Mouse (Mus musculus) small intestine, adult 2 months (tissue): ENCODE measurements around the gene Bri3bp. TPM values are rescaled to one million over a fixed set of nuclear protein-coding genes. Genes with fewer than 3 reads are reported as not detected.

ENCODE experiments used
- H3K27ac ChIP-seq: fragments of 200-500 bp; 2 replicates; pipeline ENCODE4 v1.5.1; 2012; ENCODE audit warnings: low read depth, low read length, control low read depth, inconsistent platforms; ENCODE audit not compliant: insufficient read depth
- H3K27me3 ChIP-seq: fragments of 200-500 bp; 2 replicates; pipeline ENCODE4 v1.6.1; 2012; ENCODE audit warnings: mild to moderate bottlenecking, moderate library complexity, low read length, inconsistent platforms; ENCODE audit not compliant: control insufficient read depth, insufficient read depth
- H3K36me3 ChIP-seq: fragments of 200-500 bp; 2 replicates; pipeline ENCODE4 v1.6.1; 2012; ENCODE audit warnings: mild to moderate bottlenecking, low read length, control low read depth, inconsistent platforms; ENCODE audit not compliant: control insufficient read depth, insufficient read depth
- H3K4me1 ChIP-seq: fragments of 200-500 bp; 2 replicates; pipeline ENCODE4 v1.6.1; 2012; ENCODE audit warnings: low read length, inconsistent platforms, mixed read lengths; ENCODE audit not compliant: control insufficient read depth, insufficient read depth, insufficient read length
- H3K4me3 ChIP-seq: fragments of 200-500 bp; 2 replicates; pipeline ENCODE4 v1.5.1; 2012; ENCODE audit warnings: low read depth, mild to moderate bottlenecking, control low read depth, inconsistent platforms, low read length, moderate library complexity
- CTCF ChIP-seq: fragments of 200-500 bp; IDR thresholded peaks from 2 replicates; pipeline ENCODE4 v1.5.1; 2012; ENCODE audit warnings: low read depth, mild to moderate bottlenecking, control low read depth, inconsistent platforms, low read length, moderate library complexity, mixed read lengths; ENCODE audit not compliant: insufficient replicate concordance, insufficient read length; ENCODE audit errors: extremely low read depth
- POLR2A ChIP-seq: fragments of 200-500 bp; IDR thresholded peaks from 2 replicates; pipeline ENCODE4 v1.6.1; 2012; ENCODE audit warnings: low read depth, mild to moderate bottlenecking, control low read depth, inconsistent platforms, low read length, moderate library complexity
- WGBS: fragments of 180-500 bp; shearing (Covaris S2); methylation state at CpG from one replicate; pipeline ENCODE4 v1.1.7; 2018; 5-methylcytosine and 5-hydroxymethylcytosine counted together
- polyA plus RNA-seq: library from polyadenylated mRNA; depleted of rRNA; stranded (reverse); fragments of >200 nt; gene quantifications from 2 replicates; pipeline ENCODE4 v1.2.3, GENCODE M21; 2012

The Bri3bp gene
- polyA plus RNA-seq, 1 experiment = 33.5 TPM

DNA sequence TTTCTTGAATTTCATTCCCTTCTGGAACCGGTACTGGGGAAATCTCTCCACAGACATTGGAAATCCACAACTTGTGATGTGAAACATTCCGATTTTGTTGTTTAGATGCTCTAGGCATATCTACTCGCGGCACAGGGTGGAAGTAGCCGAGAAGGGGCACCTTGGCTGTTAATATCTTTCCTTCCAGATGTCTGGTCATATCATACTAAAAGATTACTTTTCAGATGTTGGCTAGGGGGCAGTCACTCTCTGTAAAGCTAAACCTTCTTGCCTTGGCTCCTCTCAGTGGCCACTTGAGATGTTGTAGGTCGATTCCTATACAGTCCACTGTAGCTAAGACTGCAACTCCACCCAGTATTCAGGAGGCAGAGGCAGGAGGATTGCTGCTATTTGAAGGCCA, 14.7 kb downstream of the Bri3bp start:
- H3K4me1 ChIP-seq = 0 out of 2 replicates have a peak, but pooled peaks cover 3% of the 10 kb centered on the region
- H3K36me3 ChIP-seq = peaks cover 22% of the 10 kb centered on the region
- H3K27me3 ChIP-seq = no peaks in the 10 kb centered on the region
- TF ChIP-seq CTCF (no peak), POLR2A (no peak)
- no peak overlapping the region for H3K27ac ChIP-seq
- WGBS = 90% methylated on average over 6 of the region's 6 CpGs
- H3K4me3 ChIP-seq = no peak overlapping the region

DNA sequence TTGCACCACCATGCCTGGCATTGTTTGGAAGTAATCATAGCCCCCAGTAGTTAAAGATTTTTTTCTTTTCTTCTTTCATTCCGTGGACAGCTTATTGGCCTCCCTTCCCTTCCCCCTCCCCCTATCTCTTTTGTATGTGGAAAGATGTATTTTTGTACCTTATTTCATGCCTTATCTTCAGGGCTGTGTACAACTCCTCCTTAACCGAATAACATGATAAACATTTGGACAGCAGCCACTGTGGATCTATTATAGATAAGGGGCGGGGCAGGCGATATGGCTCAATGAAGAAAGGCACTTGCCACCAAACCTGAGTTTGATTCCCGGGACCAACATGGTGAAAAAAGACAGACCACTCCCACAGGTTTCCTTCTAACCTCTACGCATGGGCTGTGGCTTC, 16.2 kb downstream of the Bri3bp start:
- 35% methylated on average over 6 of the region's 6 CpGs for WGBS
- Histone ChIP-seq H3K4me1 (0 out of 2 replicates have a peak, but pooled peaks cover 3% of the 10 kb centered on the region), H3K36me3 (peaks cover 20% of the 10 kb centered on the region), H3K4me3 (no peak overlapping the region), H3K27me3 (no peaks in the 10 kb centered on the region), H3K27ac (no peak overlapping the region)
- TF ChIP-seq POLR2A (no peak), CTCF (no peak)

DNA sequence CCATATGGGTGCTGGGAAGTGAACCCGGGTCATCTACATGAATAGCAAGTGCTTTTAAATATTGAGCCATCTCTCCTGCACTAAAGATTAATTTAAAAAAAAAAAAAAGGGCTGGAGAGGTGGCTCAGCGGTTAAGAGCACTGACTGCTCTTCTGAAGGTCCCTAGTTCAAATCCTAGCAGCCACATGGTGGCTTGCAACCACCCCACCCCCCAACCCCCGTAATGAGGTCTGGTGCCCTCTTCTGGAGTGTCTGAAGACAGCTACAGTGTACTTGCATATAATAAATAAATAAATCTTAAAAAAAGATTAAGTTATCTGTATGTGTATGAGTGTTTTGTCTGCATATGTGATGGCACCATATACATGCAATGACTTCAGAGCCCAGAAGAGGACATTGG, 19.2 kb downstream of the Bri3bp start:
- no peak overlapping the region for H3K4me3 ChIP-seq
- H3K27ac ChIP-seq = no peak overlapping the region
- whole genome bisulfite sequencing = 63% methylated on average over 3 of the region's 3 CpGs
- H3K27me3 ChIP-seq = no peaks in the 10 kb centered on the region
- peaks cover 5% of the 10 kb centered on the region for H3K36me3 ChIP-seq
- peaks cover 6% of the 10 kb centered on the region; the same call in 1 of the 2 replicates for H3K4me1 ChIP-seq
- no peak for TF ChIP-seq CTCF

DNA sequence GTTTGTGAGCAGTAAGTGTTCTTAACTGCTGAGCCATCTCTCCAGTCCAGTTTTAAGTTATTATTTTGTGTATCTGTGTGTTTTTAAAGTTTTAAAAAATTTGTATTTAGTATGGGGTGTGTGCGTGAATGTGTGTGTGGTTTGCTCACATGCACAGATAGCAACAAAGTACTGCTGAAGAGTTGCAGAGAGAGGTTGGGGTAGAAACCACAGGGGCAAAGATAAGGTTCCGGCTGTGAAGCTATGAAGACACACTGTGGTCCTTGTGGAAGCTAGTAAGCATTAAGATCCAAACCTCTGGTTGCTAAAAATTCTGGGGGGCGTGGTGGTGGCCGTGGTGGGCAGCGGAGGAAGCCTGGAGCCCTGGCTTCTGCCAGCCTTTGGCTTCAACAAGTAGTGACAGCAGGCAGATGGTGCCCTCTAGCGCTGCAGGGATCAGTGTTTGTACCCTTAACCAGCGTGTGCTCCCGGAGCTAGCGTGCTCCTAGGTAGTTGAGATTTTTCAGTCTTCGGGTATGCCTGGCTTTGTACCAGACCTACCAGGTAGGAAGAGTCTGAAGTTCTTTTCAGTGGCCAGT, 20.6 kb downstream of the Bri3bp start:
- no peaks in the 10 kb centered on the region for H3K36me3 ChIP-seq
- peak; percentile 64 for TF ChIP-seq CTCF
- no peak for TF ChIP-seq POLR2A
- WGBS = 34% methylated on average over 10 of the region's 10 CpGs
- H3K27ac ChIP-seq = no peak overlapping the region
- H3K27me3 ChIP-seq = no peaks in the 10 kb centered on the region
- peaks cover 10% of the 10 kb centered on the region; the same call in 1 of the 2 replicates for H3K4me1 ChIP-seq
- H3K4me3 ChIP-seq = no peak overlapping the region

DNA sequence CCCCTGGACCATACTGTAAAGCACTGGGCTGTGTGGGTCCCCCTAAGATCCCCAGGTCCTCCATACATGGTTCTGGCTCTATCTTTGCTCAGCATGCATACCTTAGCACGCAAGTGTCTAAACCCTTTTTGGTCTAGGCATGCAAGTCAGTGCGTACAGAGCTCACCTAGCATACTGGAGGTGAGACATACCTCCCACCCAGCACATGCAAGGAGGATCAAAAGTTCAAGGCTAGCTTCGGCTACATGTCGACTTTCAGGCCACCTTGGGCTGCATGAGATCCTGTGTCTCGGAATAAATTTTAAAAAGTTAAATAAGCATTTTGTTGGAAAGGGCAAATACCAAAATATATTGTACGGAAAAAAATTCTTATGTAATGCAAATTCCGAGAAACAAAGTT, 23.8 kb downstream of the Bri3bp start:
- 30% methylated on average over 7 of the region's 7 CpGs for WGBS
- Histone ChIP-seq H3K27ac (no peak overlapping the region), H3K4me1 (peaks cover 13% of the 10 kb centered on the region; the same call in 1 of the 2 replicates), H3K36me3 (no peaks in the 10 kb centered on the region), H3K4me3 (peak overlapping the region; percentile 43), H3K27me3 (no peaks in the 10 kb centered on the region)
- TF ChIP-seq CTCF = no peak

DNA sequence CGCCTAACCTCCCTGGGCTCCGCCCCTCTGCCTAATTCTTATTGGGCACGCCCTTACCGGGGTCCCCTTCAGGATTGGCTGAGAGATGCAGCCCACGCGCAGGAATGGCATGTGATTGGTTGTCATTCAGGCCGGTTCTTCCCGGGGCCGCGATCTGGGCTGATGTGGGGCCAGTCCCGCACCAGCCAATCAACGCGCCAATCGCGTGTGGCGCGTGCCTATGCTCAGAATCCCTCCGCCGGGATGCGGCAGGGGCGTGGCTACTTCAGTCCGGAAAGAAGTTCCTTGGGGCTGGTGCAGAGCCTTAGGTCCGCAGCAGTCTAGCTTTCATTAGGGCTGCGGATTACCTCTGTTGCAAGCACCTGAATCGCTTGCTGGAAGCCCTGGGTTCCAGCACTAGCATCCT, 24.3 kb downstream of the Bri3bp start:
- Histone ChIP-seq H3K27ac (no peak overlapping the region), H3K4me1 (peaks cover 13% of the 10 kb centered on the region; the same call in 1 of the 2 replicates), H3K36me3 (no peaks in the 10 kb centered on the region), H3K27me3 (no peaks in the 10 kb centered on the region), H3K4me3 (peak overlapping the region; percentile 43)
- under 1% methylated on average over 25 of the region's 25 CpGs for WGBS
- peak; percentile 32; the same call in 1 of the 2 replicates for TF ChIP-seq POLR2A
- no peak for TF ChIP-seq CTCF

DNA sequence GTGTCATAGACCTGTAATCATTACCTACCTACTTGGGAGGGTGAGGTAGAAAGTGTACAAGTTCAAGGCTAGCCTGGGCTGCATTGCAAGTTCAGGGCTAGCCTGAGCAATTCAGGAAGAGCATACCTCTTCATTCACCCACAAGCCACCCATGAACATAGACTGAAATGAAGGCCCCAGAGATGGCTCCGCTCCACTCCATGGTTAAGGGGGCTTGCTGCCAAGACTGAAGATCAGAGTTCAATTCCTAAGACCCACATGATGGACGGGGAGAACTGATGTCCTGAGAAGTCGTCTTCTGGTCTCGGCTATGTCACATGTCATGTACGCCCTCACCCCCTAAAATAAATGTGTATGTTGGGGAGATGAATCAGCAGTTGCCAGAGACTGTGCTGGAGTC, 25.1 kb downstream of the Bri3bp start:
- Histone ChIP-seq H3K4me1 (peaks cover 13% of the 10 kb centered on the region; the same call in 1 of the 2 replicates), H3K36me3 (no peaks in the 10 kb centered on the region), H3K27ac (0 out of 2 replicates have a peak overlapping the region, but pooled peaks have one; percentile 67), H3K27me3 (no peaks in the 10 kb centered on the region), H3K4me3 (no peak overlapping the region)
- 75% methylated on average over 5 of the region's 5 CpGs for WGBS
- TF ChIP-seq POLR2A (no peak), CTCF (no peak)

DNA sequence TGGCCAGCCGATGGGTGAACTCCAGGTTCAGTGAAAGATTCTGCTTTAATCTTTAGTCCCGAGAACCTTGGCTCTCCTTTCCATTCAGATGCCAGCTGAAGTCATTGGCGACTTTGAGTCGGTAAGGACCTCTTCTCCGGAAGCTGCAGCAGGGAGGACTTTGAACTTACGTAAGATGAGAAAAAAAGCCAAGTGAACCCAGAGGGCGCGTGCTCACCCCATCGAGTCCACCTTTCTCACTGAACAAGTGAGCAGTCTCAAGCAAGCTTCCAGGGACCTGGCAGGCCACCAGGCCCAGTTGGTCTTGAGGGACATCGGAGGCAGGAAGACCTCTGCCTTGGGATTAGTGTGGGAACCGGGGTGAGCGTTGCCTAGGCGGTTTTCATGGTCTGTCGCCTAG, 25.9 kb downstream of the Bri3bp start:
- TF ChIP-seq CTCF (no peak), POLR2A (no peak)
- no peaks in the 10 kb centered on the region for H3K27me3 ChIP-seq
- peaks cover 13% of the 10 kb centered on the region; the same call in 1 of the 2 replicates for H3K4me1 ChIP-seq
- peak overlapping the region; percentile 67 for H3K27ac ChIP-seq
- H3K36me3 ChIP-seq = no peaks in the 10 kb centered on the region
- no peak overlapping the region for H3K4me3 ChIP-seq
- 34% methylated on average over 14 of the region's 14 CpGs for WGBS
